Mouse (Mus musculus) forebrain, embryonic 15.5 days (tissue): ENCODE measurements around the gene Dpp4. TPM values are rescaled to one million over a fixed set of nuclear protein-coding genes. Genes with fewer than 3 reads are reported as not detected.

Experiments
- ATAC-seq: fragments of 200-750 bp; cut with Nextera tagmentation; replicated peaks from 2 replicates; pipeline ENCODE4 v1.8.0; 2017; ENCODE audit warnings: mild to moderate bottlenecking, moderate TSS enrichment, moderate library complexity
- H3K27ac ChIP-seq: fragments of 300-500 bp; sonication (generic); replicated peaks from 2 replicates; pipeline ENCODE4 v1.5.1; 2015; ENCODE audit warnings: mild to moderate bottlenecking, inconsistent platforms
- H3K27me3 ChIP-seq: fragments of 300-500 bp; sonication (generic); 2 replicates; pipeline ENCODE4 v1.6.1; 2015; ENCODE audit warnings: inconsistent platforms
- H3K36me3 ChIP-seq: fragments of 300-500 bp; sonication (generic); 2 replicates; pipeline ENCODE4 v1.6.1; 2015; ENCODE audit warnings: mild to moderate bottlenecking, inconsistent platforms
- H3K4me1 ChIP-seq: fragments of 300-500 bp; sonication (generic); 2 replicates; pipeline ENCODE4 v1.6.1; 2015; ENCODE audit warnings: inconsistent platforms
- H3K4me2 ChIP-seq: fragments of 300-500 bp; sonication (generic); replicated peaks from 2 replicates; pipeline ENCODE4 v1.6.1; 2015; ENCODE audit warnings: mild to moderate bottlenecking, inconsistent platforms
- H3K4me3 ChIP-seq: fragments of 300-500 bp; sonication (generic); 2 replicates; pipeline ENCODE4 v1.5.1; 2015; ENCODE audit warnings: mild to moderate bottlenecking, inconsistent platforms
- H3K9ac ChIP-seq: fragments of 300-500 bp; sonication (generic); replicated peaks from 2 replicates; pipeline ENCODE4 v1.6.1; 2015; ENCODE audit warnings: mild to moderate bottlenecking, inconsistent platforms
- H3K9me3 ChIP-seq: fragments of 300-500 bp; sonication (generic); 2 replicates; pipeline ENCODE4 v1.6.1; 2016; ENCODE audit warnings: inconsistent platforms
- WGBS: fragments of 180-500 bp; shearing (Covaris S2); methylation state at CpG from one replicate; pipeline ENCODE4 v1.1.7; 2015; ENCODE audit warnings: mixed read lengths; 5-methylcytosine and 5-hydroxymethylcytosine counted together
- polyA plus RNA-seq: library from polyadenylated mRNA; unstranded; fragments of >200 nt; fragmentation: Nextera tagmentation; extraction: Ambion mirVana; gene quantifications from 2 replicates; pipeline ENCODE4 v1.2.1, GENCODE M21; 2015

Gene Dpp4
- polyA plus RNA-seq, 1 experiment from 2014 or later = 1.5 TPM

DNA sequence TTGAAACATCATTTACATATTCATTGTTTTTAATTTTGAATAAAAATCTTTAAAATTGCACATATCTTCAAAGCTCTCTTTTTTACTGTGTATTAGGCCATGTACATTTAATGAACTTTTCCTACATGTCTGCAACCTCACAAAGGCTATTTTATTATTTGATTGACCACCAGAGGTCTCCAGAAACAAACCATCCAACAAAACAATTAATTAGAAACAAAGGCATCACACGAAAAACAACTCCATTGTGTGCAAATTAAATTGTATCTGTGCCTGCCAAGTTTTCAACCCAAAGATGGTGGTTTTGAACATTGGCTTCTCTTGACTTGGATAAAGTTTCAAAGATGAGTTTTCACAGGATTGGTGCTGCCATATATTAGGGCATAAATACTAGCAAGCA lies 65.3 kb downstream of the Dpp4 start:
- Histone ChIP-seq H3K27ac (no peak overlapping the region), H3K4me3 (no peak overlapping the region), H3K9ac (no peak overlapping the region), H3K4me1 (peaks cover 6% of the 10 kb centered on the region), H3K27me3 (no peaks in the 10 kb centered on the region), H3K9me3 (no peaks in the 10 kb centered on the region), H3K4me2 (no peak overlapping the region), H3K36me3 (no peaks in the 10 kb centered on the region)
- ATAC-seq = no peak
- WGBS = 22% methylated on average over 1 of the region's 1 CpGs

DNA sequence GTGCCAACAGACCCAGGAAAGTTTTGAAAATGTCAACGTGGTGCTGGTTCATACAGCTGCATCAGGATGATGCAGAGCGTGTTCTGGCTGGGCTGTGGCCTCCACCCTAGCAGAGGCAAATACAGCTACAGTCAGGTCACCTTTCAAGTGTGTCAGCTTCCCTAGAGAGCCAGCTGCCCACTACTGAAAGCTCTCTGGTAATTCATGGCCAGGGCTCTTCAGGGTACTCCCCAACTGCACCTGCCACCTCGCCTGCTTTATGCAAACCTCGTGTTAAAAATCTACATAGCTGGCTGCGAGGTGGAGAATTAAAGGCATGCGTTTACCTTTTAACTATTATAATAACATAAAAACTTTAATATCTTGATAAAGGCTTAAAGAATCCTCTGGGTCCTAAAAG lies 67.7 kb downstream of the Dpp4 start:
- peaks cover 16% of the 10 kb centered on the region for H3K4me1 ChIP-seq
- no peak overlapping the region for H3K9ac ChIP-seq
- no peaks in the 10 kb centered on the region for H3K27me3 ChIP-seq
- no peaks in the 10 kb centered on the region for H3K9me3 ChIP-seq
- H3K4me2 ChIP-seq = no peak overlapping the region
- WGBS = 61% methylated on average over 6 of the region's 6 CpGs
- H3K27ac ChIP-seq = no peak overlapping the region
- no peaks in the 10 kb centered on the region for H3K36me3 ChIP-seq
- ATAC-seq = no peak
- H3K4me3 ChIP-seq = no peak overlapping the region

DNA sequence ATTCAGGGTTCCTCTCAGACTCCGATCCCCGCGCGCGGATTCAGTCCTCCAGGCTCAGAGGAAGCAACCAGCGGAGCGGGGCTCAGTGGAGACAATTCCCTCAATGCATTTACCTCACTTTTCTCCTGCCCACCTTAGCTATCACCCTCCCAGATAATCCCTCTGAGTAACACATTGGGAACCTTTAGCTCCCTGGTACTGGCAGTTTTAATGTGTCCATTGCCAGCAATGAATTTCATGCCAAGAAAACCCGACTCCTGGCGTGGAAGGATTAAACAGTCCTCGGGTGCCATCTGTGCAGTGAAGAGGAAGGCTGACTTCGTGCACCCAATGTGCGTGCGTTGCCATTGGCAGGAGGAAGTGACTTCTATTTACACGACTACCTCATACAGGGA lies 70.3 kb downstream of the Dpp4 start:
- H3K9ac ChIP-seq = 0 out of 2 replicates have a peak overlapping the region, but pooled peaks have one; percentile 11
- peaks cover 27% of the 10 kb centered on the region for H3K4me1 ChIP-seq
- peak overlapping the region; percentile 34 for H3K4me2 ChIP-seq
- peak; percentile 56 for ATAC-seq
- H3K36me3 ChIP-seq = no peaks in the 10 kb centered on the region
- H3K4me3 ChIP-seq = no peak overlapping the region
- H3K27me3 ChIP-seq = no peaks in the 10 kb centered on the region
- WGBS = 4% methylated on average over 14 of the region's 14 CpGs
- H3K27ac ChIP-seq = peak overlapping the region; percentile 83
- H3K9me3 ChIP-seq = no peaks in the 10 kb centered on the region

DNA sequence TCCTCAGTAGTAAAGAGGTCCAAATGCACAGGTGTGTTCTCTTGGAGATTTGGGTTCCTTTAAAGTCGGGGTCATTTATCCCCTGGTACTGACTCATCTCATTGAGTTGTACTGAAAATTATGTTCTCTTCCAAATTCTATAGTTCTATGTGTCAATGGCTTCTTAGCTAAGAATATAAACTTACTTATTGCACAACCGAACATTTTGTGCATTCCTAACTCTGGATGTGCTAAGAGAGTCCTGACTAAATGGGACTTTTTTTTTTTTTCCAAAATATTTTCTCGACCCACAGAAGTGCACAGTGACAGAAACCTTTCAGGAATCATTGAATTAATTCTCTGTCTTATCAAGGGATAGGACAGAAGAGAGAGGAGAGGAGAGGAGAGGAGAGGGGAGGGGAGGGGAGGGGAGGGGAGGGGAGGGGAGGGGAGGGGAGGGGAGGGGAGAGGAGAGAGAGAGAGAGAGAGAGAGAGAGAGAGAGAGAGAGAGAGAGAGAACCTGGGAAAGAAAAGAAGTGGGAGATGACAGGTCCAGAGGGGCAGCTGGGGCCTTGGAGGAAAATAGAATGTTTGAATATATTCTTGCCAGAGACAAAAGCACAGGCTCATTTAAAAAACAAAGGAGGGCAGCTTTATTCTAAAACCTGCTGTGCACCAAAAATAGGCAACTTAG lies 70.8 kb downstream of the Dpp4 start:
- H3K9ac ChIP-seq = 0 out of 2 replicates have a peak overlapping the region, but pooled peaks have one; percentile 11
- H3K4me3 ChIP-seq = no peak overlapping the region
- peak overlapping the region; percentile 83 for H3K27ac ChIP-seq

DNA sequence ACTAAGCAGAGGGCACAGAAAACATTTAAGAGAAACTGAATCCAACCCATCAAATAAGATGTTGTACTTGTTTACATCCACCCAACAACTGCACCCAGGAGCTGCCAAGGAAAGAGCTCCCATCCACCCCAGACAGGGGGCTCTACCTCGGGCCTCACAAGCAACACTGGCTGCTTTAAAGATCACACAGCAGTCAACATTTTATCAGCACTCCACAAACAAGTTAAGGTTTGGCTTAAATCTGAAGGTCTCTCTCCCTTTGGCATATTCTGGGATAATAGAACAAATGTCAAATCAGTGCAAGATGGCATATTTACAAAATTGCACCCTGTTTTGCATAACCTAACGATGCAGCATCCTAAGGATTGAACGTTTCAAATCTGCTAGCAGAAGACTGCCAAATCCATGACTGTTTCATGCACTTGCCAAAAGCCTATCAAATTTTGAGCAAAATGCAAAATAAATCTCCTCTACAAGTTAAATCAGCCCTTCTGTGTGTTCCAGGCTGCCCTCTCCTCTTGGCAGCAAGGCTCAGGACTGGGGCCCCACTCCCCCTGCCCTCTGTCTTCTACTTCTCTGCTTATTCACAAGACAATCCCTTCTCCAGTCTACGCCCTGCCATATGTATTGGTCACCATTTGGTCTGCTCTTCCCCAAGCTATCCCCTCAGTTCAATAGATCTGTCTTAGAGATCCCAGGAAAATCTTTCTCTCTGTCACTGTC lies 72.6 kb downstream of the Dpp4 start:
- ATAC-seq = peak; percentile 74
- Histone ChIP-seq H3K9ac (no peak overlapping the region), H3K36me3 (no peaks in the 10 kb centered on the region), H3K27ac (peak overlapping the region; percentile 75), H3K4me3 (no peak overlapping the region), H3K27me3 (no peaks in the 10 kb centered on the region), H3K4me1 (peaks cover 39% of the 10 kb centered on the region), H3K4me2 (no peak overlapping the region), H3K9me3 (no peaks in the 10 kb centered on the region)
- WGBS = 41% methylated on average over 4 of the region's 4 CpGs

More for the DNA sequence above, 70.8 kb downstream of the Dpp4 start:
- no peaks in the 10 kb centered on the region for H3K36me3 ChIP-seq
- H3K9me3 ChIP-seq = no peaks in the 10 kb centered on the region
- peak overlapping the region; percentile 34 for H3K4me2 ChIP-seq
- no peaks in the 10 kb centered on the region for H3K27me3 ChIP-seq
- WGBS = 60% methylated on average over 3 of the region's 3 CpGs
- no peak for ATAC-seq
- peaks cover 27% of the 10 kb centered on the region for H3K4me1 ChIP-seq

DNA sequence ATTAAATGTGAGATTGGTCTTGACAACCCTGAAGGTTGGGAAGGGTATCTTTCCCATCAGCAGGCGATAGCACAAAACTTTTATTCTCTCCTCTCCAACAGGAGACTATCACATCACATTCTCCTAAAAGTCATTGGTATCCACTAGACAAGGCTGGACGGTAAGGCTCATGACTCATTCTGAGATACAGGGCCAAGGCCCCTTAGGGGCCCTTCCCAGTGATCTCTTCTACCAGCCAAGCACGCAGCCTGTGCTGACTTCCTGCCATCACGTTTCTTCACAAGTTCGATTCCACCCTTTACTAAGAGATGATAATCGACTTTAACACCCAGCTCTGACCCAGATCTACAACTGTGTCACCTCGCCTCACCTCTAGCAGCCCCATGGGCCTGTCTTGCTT lies 74.9 kb downstream of the Dpp4 start:
- no peak overlapping the region for H3K27ac ChIP-seq
- peaks cover 52% of the 10 kb centered on the region for H3K4me1 ChIP-seq
- ATAC-seq = no peak
- no peaks in the 10 kb centered on the region for H3K27me3 ChIP-seq
- no peaks in the 10 kb centered on the region for H3K9me3 ChIP-seq
- no peaks in the 10 kb centered on the region for H3K36me3 ChIP-seq
- H3K9ac ChIP-seq = no peak overlapping the region
- 91% methylated on average over 7 of the region's 7 CpGs for WGBS
- no peak overlapping the region for H3K4me2 ChIP-seq
- H3K4me3 ChIP-seq = no peak overlapping the region

DNA sequence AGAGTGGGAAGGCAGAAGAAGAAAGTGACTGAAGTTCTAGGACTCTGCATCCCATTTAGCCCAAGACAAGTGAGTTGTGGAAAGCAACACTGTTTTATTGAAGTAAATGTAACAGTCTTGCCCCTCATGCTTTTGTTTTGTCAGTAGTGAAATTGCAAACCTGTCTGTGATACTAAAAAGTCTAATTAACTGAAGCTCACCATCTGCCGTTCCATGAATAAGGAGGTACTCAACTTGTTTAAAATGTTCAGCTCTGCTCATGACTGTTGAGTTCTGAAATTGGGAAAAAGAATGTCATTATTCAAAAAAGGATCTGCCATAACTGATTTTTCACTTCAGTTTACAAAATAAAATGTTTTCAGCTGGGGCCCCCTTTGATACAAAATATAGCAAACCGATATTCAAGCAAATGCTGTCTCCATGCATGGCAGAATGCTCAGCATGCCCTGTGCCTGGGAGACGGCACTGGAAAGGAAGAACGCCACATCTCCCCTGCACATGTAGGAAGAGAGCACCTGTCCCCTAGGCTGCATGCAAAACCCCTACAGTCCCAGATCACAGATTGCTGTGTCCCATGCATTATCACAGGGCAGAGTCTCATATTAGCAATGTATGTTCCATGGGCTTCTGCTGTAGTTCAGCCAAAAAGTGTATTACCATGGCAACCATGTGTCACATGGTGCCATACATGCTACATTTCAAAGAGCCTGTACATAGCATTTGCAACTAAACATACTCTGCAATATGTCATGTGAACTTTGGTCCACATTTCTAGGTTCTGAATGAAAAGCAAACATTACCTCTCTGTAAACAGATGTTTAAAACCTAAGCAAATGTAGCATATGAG lies 77.4 kb downstream of the Dpp4 start:
- Histone ChIP-seq H3K27ac (peak overlapping the region; percentile 83), H3K27me3 (no peaks in the 10 kb centered on the region), H3K4me2 (no peak overlapping the region), H3K4me3 (no peak overlapping the region), H3K9me3 (no peaks in the 10 kb centered on the region), H3K9ac (no peak overlapping the region), H3K4me1 (peaks cover 44% of the 10 kb centered on the region), H3K36me3 (no peaks in the 10 kb centered on the region)
- peak; percentile 55 for ATAC-seq
- WGBS = 49% methylated on average over 4 of the region's 4 CpGs

DNA sequence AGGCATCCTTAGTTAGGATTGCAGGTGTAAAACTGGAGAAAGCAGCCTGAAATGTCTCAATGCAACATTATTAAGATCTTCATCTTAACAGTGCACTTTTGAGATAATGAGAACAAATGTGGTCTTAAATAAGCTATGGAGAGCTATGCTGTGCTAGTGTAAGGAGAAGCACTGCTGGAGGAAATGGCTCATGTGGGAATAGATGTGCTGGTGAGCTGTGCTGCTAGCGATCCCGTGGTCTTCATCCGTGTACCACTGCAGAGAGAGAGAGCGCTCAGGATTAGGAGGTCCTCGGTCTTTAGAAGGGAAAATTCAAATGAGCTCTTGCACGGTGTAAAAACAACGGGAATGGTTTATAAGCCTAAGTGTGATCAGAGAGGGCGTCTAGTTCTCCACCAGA lies 79.6 kb downstream of the Dpp4 start:
- Histone ChIP-seq H3K27me3 (no peaks in the 10 kb centered on the region), H3K4me1 (peaks cover 32% of the 10 kb centered on the region), H3K9ac (no peak overlapping the region), H3K27ac (peak overlapping the region; percentile 74; the same call in 1 of the 2 replicates), H3K4me3 (no peak overlapping the region), H3K36me3 (no peaks in the 10 kb centered on the region), H3K4me2 (no peak overlapping the region), H3K9me3 (no peaks in the 10 kb centered on the region)
- no peak for ATAC-seq
- WGBS = 61% methylated on average over 8 of the region's 8 CpGs

DNA sequence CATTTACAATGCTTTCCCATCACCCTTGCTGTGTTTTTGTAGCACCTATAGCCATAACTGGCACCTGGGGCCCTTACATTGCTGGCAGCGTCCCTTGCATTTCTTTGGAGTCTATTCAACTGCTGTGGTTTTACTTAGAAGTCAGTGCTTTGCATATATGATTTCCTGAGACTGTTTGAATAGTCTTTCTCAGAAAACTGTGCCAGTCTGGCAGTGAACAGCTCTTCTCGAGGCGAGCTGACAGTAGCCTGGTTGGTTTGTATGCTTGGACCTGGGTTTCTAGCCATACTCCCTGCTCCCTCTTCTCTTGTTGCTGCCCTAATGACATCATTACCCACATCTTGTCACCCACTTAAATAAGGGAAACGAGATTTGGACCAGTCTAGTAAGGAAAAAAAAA lies 80.1 kb downstream of the Dpp4 start:
- Histone ChIP-seq H3K9ac (no peak overlapping the region), H3K4me1 (peaks cover 32% of the 10 kb centered on the region), H3K36me3 (no peaks in the 10 kb centered on the region), H3K27ac (peak overlapping the region; percentile 74), H3K27me3 (no peaks in the 10 kb centered on the region), H3K4me3 (no peak overlapping the region), H3K4me2 (no peak overlapping the region), H3K9me3 (no peaks in the 10 kb centered on the region)
- 27% methylated on average over 4 of the region's 4 CpGs for WGBS
- ATAC-seq = 0 out of 2 replicates have a peak, but pooled peaks have one; percentile 31

DNA sequence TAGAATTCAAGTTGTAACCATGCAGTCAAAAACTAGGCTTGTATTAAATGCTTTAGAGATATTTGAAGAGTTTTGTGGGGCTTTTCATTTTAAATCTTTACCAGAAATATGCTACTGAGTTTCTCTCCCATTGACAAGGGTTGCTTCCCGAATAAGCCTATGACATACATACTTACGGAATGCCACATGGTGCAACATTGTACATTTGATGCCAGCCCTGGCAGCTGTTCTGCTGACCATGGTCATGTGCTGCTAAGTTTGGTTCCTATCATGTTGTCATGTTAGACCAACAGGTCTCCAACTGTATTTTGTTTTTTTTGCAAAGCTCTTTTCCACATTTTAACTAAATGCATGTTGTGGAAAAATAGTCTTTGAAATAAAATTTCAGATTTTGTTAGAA lies 86.6 kb downstream of the Dpp4 start:
- no peak overlapping the region for H3K4me3 ChIP-seq
- H3K4me1 ChIP-seq = no peaks in the 10 kb centered on the region
- no peak overlapping the region for H3K4me2 ChIP-seq
- WGBS = 84% methylated on average over 2 of the region's 2 CpGs
- H3K9me3 ChIP-seq = no peaks in the 10 kb centered on the region
- ATAC-seq = no peak
- H3K9ac ChIP-seq = no peak overlapping the region
- no peak overlapping the region for H3K27ac ChIP-seq
- no peaks in the 10 kb centered on the region for H3K36me3 ChIP-seq
- no peaks in the 10 kb centered on the region for H3K27me3 ChIP-seq

DNA sequence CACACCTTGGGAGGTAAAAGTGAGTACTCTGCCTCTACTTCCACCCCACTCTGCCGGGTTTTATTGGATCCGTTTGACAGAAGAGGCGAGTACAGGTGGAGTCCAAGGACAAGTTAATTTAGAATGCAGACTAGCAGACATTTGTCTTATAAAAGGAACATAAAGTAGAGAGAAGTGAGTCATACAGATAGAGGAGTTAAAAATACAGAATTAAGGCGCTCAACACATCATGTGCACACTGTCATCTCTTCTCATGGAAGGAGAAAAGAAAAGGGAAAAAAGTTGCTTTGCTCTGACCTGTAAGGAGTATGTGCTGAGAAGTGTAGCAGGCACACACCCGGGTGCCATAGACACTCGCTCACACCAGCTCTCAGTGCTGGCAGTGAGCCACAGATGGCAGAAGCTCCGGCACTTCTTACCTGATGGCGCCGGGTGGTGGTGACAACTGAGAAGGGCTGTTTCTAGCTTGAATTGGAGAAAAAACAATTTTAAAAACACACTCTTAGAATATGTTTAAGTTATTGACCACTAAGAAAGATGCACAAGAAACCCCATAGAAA lies 88.9 kb downstream of the Dpp4 start:
- 0 out of 2 replicates have a peak, but pooled peaks have one; percentile 48 for ATAC-seq
- no peaks in the 10 kb centered on the region for H3K36me3 ChIP-seq
- WGBS = 67% methylated on average over 9 of the region's 9 CpGs

DNA sequence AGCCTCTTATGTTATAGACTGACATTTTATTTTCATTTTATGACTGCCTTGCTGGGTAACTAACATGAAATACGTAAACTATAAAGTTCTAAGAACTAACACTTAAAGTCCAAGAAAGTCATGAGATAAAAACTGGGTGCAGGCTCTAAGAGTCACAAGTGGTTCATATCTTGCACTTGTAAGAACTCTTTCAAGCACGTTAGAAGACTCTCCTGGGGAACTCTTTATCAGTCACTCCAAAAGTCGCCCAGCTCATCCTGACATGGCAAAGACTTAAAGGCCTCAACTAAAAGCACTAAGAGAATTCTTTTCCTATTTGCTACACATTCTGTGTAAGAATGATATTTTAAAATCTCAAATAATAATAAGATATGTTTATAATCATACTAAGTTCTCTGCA lies 92.5 kb downstream of the Dpp4 start:
- H3K27ac ChIP-seq = no peak overlapping the region
- no peak for ATAC-seq
- H3K4me1 ChIP-seq = no peaks in the 10 kb centered on the region
- WGBS = 94% methylated on average over 3 of the region's 3 CpGs
- no peak overlapping the region for H3K9ac ChIP-seq
- H3K27me3 ChIP-seq = no peaks in the 10 kb centered on the region
- H3K36me3 ChIP-seq = no peaks in the 10 kb centered on the region
- H3K4me2 ChIP-seq = no peak overlapping the region
- H3K4me3 ChIP-seq = no peak overlapping the region
- no peaks in the 10 kb centered on the region for H3K9me3 ChIP-seq

More for the DNA sequence above, 88.9 kb downstream of the Dpp4 start:
- H3K9ac ChIP-seq = no peak overlapping the region
- H3K4me1 ChIP-seq = no peaks in the 10 kb centered on the region
- H3K4me2 ChIP-seq = no peak overlapping the region
- no peaks in the 10 kb centered on the region for H3K27me3 ChIP-seq
- H3K4me3 ChIP-seq = no peak overlapping the region
- no peak overlapping the region for H3K27ac ChIP-seq
- H3K9me3 ChIP-seq = no peaks in the 10 kb centered on the region
